8 mouse cellular contexts compared by ENCODE assay signal in the genomic region with DNA sequence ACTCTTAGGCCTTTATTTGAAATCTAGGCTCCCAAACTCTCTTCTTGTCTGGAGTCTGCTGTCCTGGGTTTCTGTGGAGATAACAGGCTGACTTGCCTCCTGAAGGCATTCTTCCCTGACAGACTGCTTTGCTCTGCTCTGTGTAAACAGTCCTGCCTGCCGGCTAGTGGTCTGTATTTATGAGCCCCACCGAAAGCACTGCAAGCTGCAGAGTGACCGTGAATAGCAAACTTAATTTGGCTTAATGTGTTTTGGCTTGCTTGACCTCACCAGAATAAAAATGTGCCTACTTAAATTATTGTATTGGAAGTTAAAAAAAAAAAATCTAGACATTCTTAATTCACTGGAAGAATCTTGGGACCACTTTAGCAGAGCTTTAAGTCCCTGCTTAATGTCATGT. TPM values are rescaled to one million over a fixed set of nuclear protein-coding genes. Genes with fewer than 3 reads are reported as not detected.
DNase-seq lines count a peak whose midpoint lies in the region; ATAC-seq and TF ChIP-seq lines count a peak whose summit lies in the region.

No protein-coding gene starts in this region.

- H3K27me3 ChIP-seq in heart, embryonic 10.5 days (ENCODE audit: insufficient read depth, poor library complexity, severe bottlenecking), result no peaks in the 10 kb centered on the region
- H3K27me3 ChIP-seq in heart, adult 2 months (ENCODE audit: control insufficient read depth, insufficient read depth, low read length), result no peaks in the 10 kb centered on the region
- H3K27me3 ChIP-seq in stomach, embryonic 14.5 days (ENCODE audit: control insufficient read depth, insufficient read depth, low read length), result no peaks in the 10 kb centered on the region
- H3K27me3 ChIP-seq in stomach, postnatal 0 days (ENCODE audit: control insufficient read depth, insufficient read depth, low read length), result no peaks in the 10 kb centered on the region
- H3K27me3 ChIP-seq in limb, embryonic 13.5 days, result no peaks in the 10 kb centered on the region

- 0 out of 2 replicates have a peak overlapping the region, but pooled peaks have one; percentile 3 for H3K4me3 ChIP-seq in heart, embryonic 10.5 days
- H3K4me3 ChIP-seq in heart, adult 2 months, result no peak overlapping the region
- no peak overlapping the region for H3K4me3 ChIP-seq in stomach, embryonic 14.5 days (ENCODE audit: low read depth, low read length)
- H3K4me3 ChIP-seq in stomach, postnatal 0 days (ENCODE audit: low read depth, low read length), result no peak overlapping the region
- H3K4me3 ChIP-seq in limb, embryonic 13.5 days, result no peak overlapping the region

- no peak for TF ChIP-seq EP300 in heart, adult 2 months (IDR thresholded peaks at IDR 0.05; ENCODE audit: insufficient read depth, low read depth, low read length)
- TF ChIP-seq EP300 in stomach, postnatal 0 days (optimal IDR thresholded peaks at IDR 0.05), result no peak

- peak; percentile 53; the same call in 1 of the 2 replicates for ATAC-seq in stomach, embryonic 14.5 days (ENCODE audit: insufficient number of reproducible peaks, insufficient read depth, low FRiP score, low read depth)
- no peak for ATAC-seq in stomach, postnatal 0 days (ENCODE audit: low FRiP score, low TSS enrichment)
- ATAC-seq in limb, embryonic 13.5 days (ENCODE audit: low FRiP score, low read depth), result no peak

- H3K27ac ChIP-seq in heart, embryonic 10.5 days, result peak overlapping the region; percentile 57; the same call in 1 of the 2 replicates
- H3K27ac ChIP-seq in heart, adult 2 months, result no peak overlapping the region
- H3K27ac ChIP-seq in stomach, embryonic 14.5 days (ENCODE audit: low read length), result peak overlapping the region; percentile 68
- H3K27ac ChIP-seq in stomach, postnatal 0 days (replicated peaks), result no peak overlapping the region
- H3K27ac ChIP-seq in limb, embryonic 13.5 days, result no peak overlapping the region; the same call in 1 of the 2 replicates

- peaks cover 62% of the 10 kb centered on the region for H3K4me1 ChIP-seq in heart, embryonic 10.5 days
- H3K4me1 ChIP-seq in heart, adult 2 months (ENCODE audit: control insufficient read depth, insufficient read depth, low read length), result peaks cover 2% of the 10 kb centered on the region; the same call in 1 of the 2 replicates
- H3K4me1 ChIP-seq in stomach, embryonic 14.5 days (ENCODE audit: control insufficient read depth, insufficient read depth, low read length), result peaks cover 47% of the 10 kb centered on the region
- H3K4me1 ChIP-seq in stomach, postnatal 0 days (replicated peaks; ENCODE audit: control insufficient read depth, insufficient read depth), result peaks cover 3% of the 10 kb centered on the region; the same call in 1 of the 2 replicates
- H3K4me1 ChIP-seq in limb, embryonic 13.5 days, result peaks cover 71% of the 10 kb centered on the region

- H3K79me2 ChIP-seq in heart, adult 2 months (replicated peaks; ENCODE audit: control insufficient read depth, insufficient read depth, low read length), result no peaks in the 10 kb centered on the region

- intact Hi-C loops in heart, adult 2 months (cut with DNase I), result no loop called here

- no peak for TF ChIP-seq POLR2A in heart, adult 2 months (IDR thresholded peaks at IDR 0.05; ENCODE audit: insufficient read depth, low read depth, low read length)

- TF ChIP-seq CTCF in heart, adult 2 months (IDR thresholded peaks at IDR 0.05), result no peak
- TF ChIP-seq CTCF in stomach, postnatal 0 days (IDR thresholded peaks at IDR 0.05; ENCODE audit: low read depth), result no peak

- H3K9ac ChIP-seq in heart, adult 2 months (ENCODE audit: low read depth, low read length), result no peak overlapping the region
- H3K9ac ChIP-seq in stomach, embryonic 14.5 days (replicated peaks; ENCODE audit: low read depth, low read length), result no peak overlapping the region
- no peak overlapping the region for H3K9ac ChIP-seq in stomach, postnatal 0 days (ENCODE audit: low read length)
- H3K9ac ChIP-seq in limb, embryonic 13.5 days, result no peak overlapping the region

- H3K4me2 ChIP-seq in stomach, embryonic 14.5 days (replicated peaks; ENCODE audit: low read depth, low read length), result no peak overlapping the region
- no peak overlapping the region for H3K4me2 ChIP-seq in stomach, postnatal 0 days (replicated peaks; ENCODE audit: low read depth)
- H3K4me2 ChIP-seq in limb, embryonic 13.5 days (replicated peaks), result 0 out of 2 replicates have a peak overlapping the region, but pooled peaks have one; percentile 2

- WGBS in heart, embryonic 10.5 days, result 7% methylated on average over 3 of the region's 3 CpGs
- 32% methylated on average over 3 of the region's 3 CpGs for WGBS in heart, adult 2 months
- 3% methylated on average over 3 of the region's 3 CpGs for WGBS in stomach, embryonic 14.5 days
- WGBS in stomach, postnatal 0 days, result 8% methylated on average over 3 of the region's 3 CpGs
- 3% methylated on average over 3 of the region's 3 CpGs for WGBS in limb, embryonic 13.5 days

- DNase-seq in heart, embryonic 10.5 days (ENCODE audit: low spot score), result no peak
- DNase-seq in heart, adult 2 months, result no peak
- no peak for DNase-seq in stomach, postnatal 0 days (ENCODE audit: low spot score)
- DNase-seq in yolk sac, embryonic 10.5 days (ENCODE audit: low spot score), result peak; percentile 68
- no peak for DNase-seq in thymus, adult 18-20 months
- no peak for DNase-seq in cerebellum, postnatal 25 days

- H3K36me3 ChIP-seq in heart, embryonic 10.5 days, result no peaks in the 10 kb centered on the region
- no peaks in the 10 kb centered on the region for H3K36me3 ChIP-seq in heart, adult 2 months (ENCODE audit: control insufficient read depth, insufficient read depth, low read length)
- no peaks in the 10 kb centered on the region for H3K36me3 ChIP-seq in stomach, embryonic 14.5 days (ENCODE audit: control insufficient read depth, insufficient read depth, low read length)
- H3K36me3 ChIP-seq in stomach, postnatal 0 days (ENCODE audit: control insufficient read depth, insufficient read depth, low read length), result no peaks in the 10 kb centered on the region
- peaks cover 3% of the 10 kb centered on the region; the same call in 1 of the 2 replicates for H3K36me3 ChIP-seq in limb, embryonic 13.5 days

- no peaks in the 10 kb centered on the region for H3K9me3 ChIP-seq in heart, embryonic 10.5 days
- H3K9me3 ChIP-seq in stomach, embryonic 14.5 days (ENCODE audit: control insufficient read depth, low read depth, low read length), result no peaks in the 10 kb centered on the region
- H3K9me3 ChIP-seq in stomach, postnatal 0 days (ENCODE audit: control insufficient read depth, low read length), result no peaks in the 10 kb centered on the region
- H3K9me3 ChIP-seq in limb, embryonic 13.5 days, result no peaks in the 10 kb centered on the region

RNA-seq across cellular contexts. Expression of a gene that starts 28.4 kb away (rescaled TPM):
- polyA plus RNA-seq in heart, embryonic 10.5 days (2016; fragmentation: Nextera tagmentation; extraction: Ambion mirVana), result 24.1 and 29.8 TPM in 2 replicates
- 1 to 10 TPM; 4.1 to 4.6 TPM for total RNA-seq in heart, adult 2 months (2021)
- polyA plus RNA-seq in heart, adult 2 months (2012; rRNA removed), result 1.8 and 2.3 TPM in 2 replicates
- 53.0 and 53.8 TPM in 2 replicates for polyA plus RNA-seq in stomach, embryonic 14.5 days (2014; fragmentation: Nextera tagmentation; extraction: Ambion mirVana)
- 16.1 and 18.7 TPM in 2 replicates for polyA plus RNA-seq in stomach, postnatal 0 days (2015; fragmentation: Nextera tagmentation; extraction: Ambion mirVana)
- 47.6 and 51.7 TPM in 2 replicates for polyA plus RNA-seq in limb, embryonic 13.5 days (2015; fragmentation: Nextera tagmentation; extraction: Ambion mirVana)

Comparison
In these comparisons a context has a peak if more than half of its experiments do, and no peak if none do; other contexts are left out.
1. H3K27ac ChIP-seq: peak in heart, embryonic 10.5 days (single experiment) and stomach, embryonic 14.5 days (single experiment); none in heart, adult 2 months (single experiment), stomach, postnatal 0 days (single experiment) and limb, embryonic 13.5 days (single experiment).